Mouse (Mus musculus) lung, postnatal 36 days (tissue): ENCODE results near the gene Cabs1.

ENCODE experiments used
- DNase-seq: peaks from one replicate; pipeline ENCODE4 v3.0.0; 2022; ENCODE audit warnings: mixed read lengths

Gene Cabs1

GRCm38 (mm10) chr5:87979139-87979538, at the start of gene Cabs1:
Cabs1 (plus strand) TSS chr5:87979439.
- DNase-seq: no peak

DNA sequence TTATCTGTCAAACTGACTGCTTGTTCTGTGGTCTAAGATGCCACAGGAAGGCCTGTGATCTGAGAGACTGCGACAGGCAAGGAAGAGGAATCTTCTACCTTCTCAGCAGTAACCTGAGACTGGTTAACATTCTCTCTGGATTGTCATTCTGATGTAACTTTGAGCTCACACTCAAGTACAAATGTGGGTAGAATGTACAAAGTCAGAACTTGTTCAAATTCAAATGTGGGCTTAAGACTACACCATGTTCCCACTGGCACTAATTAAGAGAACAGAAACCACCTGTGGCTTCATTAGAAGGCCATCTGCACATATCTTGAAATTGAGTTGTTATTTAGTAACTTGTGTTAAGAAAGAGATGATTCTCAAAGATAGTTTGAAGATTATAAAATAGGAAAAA, 47.6 kb upstream of the Cabs1 start:
- DNase-seq: no peak

- no peak for DNase-seq
These were observed 38.5 kb upstream of the Cabs1 start for GRCm38 (mm10) chr5:87940752-87941151.

DNA sequence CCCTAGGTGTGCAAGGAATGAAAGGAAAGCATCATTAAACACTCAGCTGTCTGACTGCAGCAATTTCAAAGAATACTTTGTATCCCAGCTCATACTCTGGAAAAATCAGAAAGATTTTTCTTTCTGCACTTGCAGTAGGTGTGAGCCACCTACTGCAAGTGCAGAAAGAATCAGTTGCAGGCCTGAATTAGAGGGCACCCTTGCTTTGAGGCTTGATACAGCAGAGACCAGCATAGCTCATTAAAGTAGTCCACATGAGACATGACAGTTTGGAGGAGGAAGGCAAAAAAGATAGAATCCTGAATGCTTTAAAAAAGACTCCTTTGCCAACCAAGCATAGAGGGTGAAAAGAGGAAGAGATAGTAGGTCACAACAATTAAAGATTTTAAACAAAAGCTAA, 36.7 kb upstream of the Cabs1 start:
- DNase-seq: no peak

- DNase-seq: no peak
These were observed 27.4 kb upstream of the Cabs1 start for GRCm38 (mm10) chr5:87951836-87952235.

DNA sequence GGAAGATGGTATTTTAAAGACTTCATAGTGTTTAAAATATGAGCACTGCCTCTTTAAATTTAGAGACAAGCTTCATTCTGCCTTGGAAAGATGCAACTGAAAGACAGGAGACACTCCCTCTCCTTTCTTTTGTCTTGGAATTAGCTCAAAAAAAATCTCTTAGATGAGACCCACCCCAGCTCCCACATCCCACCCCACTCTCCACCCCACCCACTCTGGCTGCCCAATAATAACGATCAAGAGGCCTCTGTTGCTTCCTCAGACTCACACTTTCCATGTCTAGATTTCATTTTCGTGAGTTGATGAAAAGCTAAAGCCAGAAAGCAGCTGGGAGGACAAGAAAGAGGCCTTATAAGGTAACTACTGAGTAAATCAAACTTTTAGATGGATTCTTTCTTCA, 10.0 kb upstream of the Cabs1 start, which contains the start of the genes 2310003L06Rik and Gm28434:
Gene 2310003L06Rik, plus strand, starts transcription at position 259 of the 400 bp plus-strand sequence.
Gene Gm28434, plus strand, starts transcription at position 317 of the 400 bp plus-strand sequence.
- DNase-seq: no peak

DNA sequence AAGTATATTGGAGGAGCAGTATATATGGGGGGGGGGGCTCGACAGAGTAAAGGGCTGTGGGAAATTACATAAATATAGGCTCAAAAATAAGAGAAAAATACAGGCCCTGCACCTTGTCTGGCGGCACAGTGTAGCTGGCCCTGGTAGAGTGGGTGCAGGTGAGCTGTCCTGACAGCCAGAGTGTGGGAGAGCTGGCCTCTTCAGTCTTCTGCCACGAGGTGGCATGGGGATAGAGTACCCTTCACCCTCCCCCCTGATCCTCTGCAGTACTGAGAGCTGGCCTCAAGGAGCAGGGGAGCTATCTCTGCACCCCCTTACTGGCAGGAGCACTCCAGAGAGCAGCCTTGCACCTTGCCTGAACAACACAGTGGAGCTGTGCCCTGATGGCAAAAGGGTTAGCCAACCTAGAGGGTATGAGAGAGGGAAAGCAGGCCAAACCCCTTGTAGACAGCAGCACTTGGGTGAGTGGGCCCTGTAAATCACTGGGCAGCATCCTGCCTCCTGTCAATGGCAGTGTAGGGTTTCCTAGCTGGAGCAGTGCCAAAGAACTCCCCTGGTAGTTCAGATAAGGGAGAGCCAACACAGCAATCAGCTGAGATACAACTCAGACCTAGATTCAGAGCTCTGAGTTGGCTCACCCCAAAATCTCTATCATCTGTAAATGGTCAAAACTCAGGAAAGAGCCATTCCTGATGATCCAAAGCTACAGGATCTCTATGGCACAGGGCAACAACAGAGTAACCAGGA, 3.4 kb downstream of the Cabs1 start:
- DNase-seq: no peak

GRCm38 (mm10) chr5:88002249-88002648, 23.0 kb downstream of the Cabs1 start, which contains the start of gene Smr3a:
Smr3a (plus strand) TSS chr5:88002549.
- DNase-seq: no peak

DNA sequence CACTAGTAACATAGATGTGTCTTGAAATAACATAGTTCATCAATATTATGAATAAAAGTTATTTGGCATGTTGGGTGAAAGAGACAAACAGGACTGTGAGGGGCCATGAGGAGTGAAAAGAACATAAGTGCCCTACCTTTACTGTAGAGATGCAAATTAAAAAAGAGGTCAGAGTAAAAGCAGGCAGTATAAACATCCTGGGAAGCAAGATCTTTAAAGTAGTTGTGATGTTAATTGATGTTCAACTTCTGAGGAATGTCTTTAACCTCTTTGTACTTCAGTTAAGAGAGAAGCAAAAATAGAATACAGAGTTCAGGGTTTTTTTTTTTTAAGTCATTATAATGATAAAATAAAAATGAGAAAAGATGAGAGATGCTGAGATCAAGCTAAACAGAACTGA, 26.0 kb downstream of the Cabs1 start:
- DNase-seq: no peak
